Mouse (Mus musculus): ENCODE results near the gene Homez. TPM values are rescaled to one million over a fixed set of nuclear protein-coding genes. Genes with fewer than 3 reads are reported as not detected.

Gene Homez
- polyA plus RNA-seq, 1 experiment from 2014 or later = 14.5 TPM

GRCm38 (mm10) chr14:54894296-54895151 lies 23.8 kb upstream of the Homez start:
- CTCF ChIA-PET = interaction anchor here (0.8 to 1.4 kb wide), 5 partner anchors 8 to 121 kb away, joined by 3 read pairs; partner anchors contain the start of gene Ngdn
- POLR2A ChIA-PET = interaction anchor here (0.8 to 1.3 kb wide), 4 partner anchors 12 to 119 kb away, joined by 4 to 7 read pairs (median 4); partner anchors contain the start of genes Bcl2l2, Gm20521 and Ppp1r3e
- TF ChIP-seq CTCF (IDR thresholded peaks at IDR 0.05) = no peak
- no peaks in the 10 kb centered on the region for H3K27me3 ChIP-seq
- DNase-seq (ENCODE audit: low read depth, low spot score) (no peak), ATAC-seq (peak; percentile 51)
- in situ Hi-C loops (cut with MboI; ENCODE audit: low pct_unique_long_range_greater_than_20kb) = loop anchor here (25.0 kb wide), 1 partner anchor 693 kb away; the partner anchor contains the start of genes Emc9, Fitm1, Psme1 and Psme2

- peak; percentile 99 for DNase-seq (ENCODE audit: low read depth, low spot score)
- TF ChIP-seq CTCF (IDR thresholded peaks at IDR 0.05) = no peak
- in situ Hi-C loops (cut with MboI; ENCODE audit: low pct_unique_long_range_greater_than_20kb) = loop anchor here (25.0 kb wide), 1 partner anchor 694 kb away; the partner anchor contains the start of genes Emc9, Fitm1, Psme1 and Psme2
- ATAC-seq = peak; percentile 99
- ChIA-PET CTCF (interaction anchor here (1.4 kb wide), 1 partner anchor 121 kb away, joined by 3 read pairs; the partner anchor contains the start of gene Ngdn), POLR2A (no interaction called here)
- H3K27me3 ChIP-seq = no peaks in the 10 kb centered on the region
These were observed 23.0 kb upstream of the Homez start for GRCm38 (mm10) chr14:54893651-54894181.

- ChIA-PET POLR2A (interaction anchor here (0.7 kb wide), 1 partner anchor 106 kb away, joined by 3 read pairs; no protein-coding TSS in a partner anchor), CTCF (no interaction called here)
- DNase-seq (ENCODE audit: low read depth, low spot score) = no peak
- ATAC-seq = no peak
- H3K27me3 ChIP-seq = no peaks in the 10 kb centered on the region
- in situ Hi-C loops (cut with MboI; ENCODE audit: low pct_unique_long_range_greater_than_20kb) = loop anchor here (25.0 kb wide), 1 partner anchor 695 kb away; the partner anchor contains the start of genes Emc9, Fitm1, Psme1 and Psme2
- TF ChIP-seq CTCF (IDR thresholded peaks at IDR 0.05) = no peak
These were observed 21.4 kb upstream of the Homez start, which contains the start of gene Pabpn1 for GRCm38 (mm10) chr14:54892200-54892599. Gene Pabpn1, plus strand, starts transcription at chr14:54892500.

GRCm38 (mm10) chr14:54885309-54885708 lies 14.5 kb upstream of the Homez start:
- ATAC-seq = no peak
- ChIA-PET CTCF (interaction anchor here (2.6 kb wide), 1 partner anchor 130 kb away, joined by 6 read pairs; the partner anchor contains the start of gene Ngdn), POLR2A (interaction anchor here (1.1 kb wide), 1 partner anchor 12 kb away, joined by 3 read pairs; no protein-coding TSS in a partner anchor)
- in situ Hi-C loops (cut with MboI; ENCODE audit: low pct_unique_long_range_greater_than_20kb) = loop anchor here (25.0 kb wide), 1 partner anchor 702 kb away; the partner anchor contains the start of genes Emc9, Fitm1, Psme1 and Psme2
- no peaks in the 10 kb centered on the region for H3K27me3 ChIP-seq
- no peak for TF ChIP-seq CTCF (IDR thresholded peaks at IDR 0.05)
- no peak for DNase-seq (ENCODE audit: low read depth, low spot score)

- in situ Hi-C loops (cut with MboI; ENCODE audit: low pct_unique_long_range_greater_than_20kb) = loop anchor here (25.0 kb wide), 1 partner anchor 703 kb away; the partner anchor contains the start of genes Emc9, Fitm1, Psme1 and Psme2
- ATAC-seq = no peak
- DNase-seq (ENCODE audit: low read depth, low spot score) = no peak
- no peak for TF ChIP-seq CTCF (IDR thresholded peaks at IDR 0.05)
- no peaks in the 10 kb centered on the region for H3K27me3 ChIP-seq
- ChIA-PET CTCF (interaction anchor here (1.4 to 2.6 kb wide), 2 partner anchors 12 to 131 kb away, joined by 3 to 6 read pairs; partner anchors contain the start of gene Ngdn), POLR2A (interaction anchor here (0.7 kb wide), 1 partner anchor 9 kb away, joined by 3 read pairs; no protein-coding TSS in a partner anchor)
These were observed 13.4 kb upstream of the Homez start for GRCm38 (mm10) chr14:54884022-54884712.

GRCm38 (mm10) chr14:54883154-54884021 lies 12.6 kb upstream of the Homez start, which contains the start of the genes Bcl2l2 and Gm20521:
Gene Bcl2l2, plus strand, starts transcription at chr14:54883377.
Gene Gm20521, plus strand, starts transcription at chr14:54883441.
- no peaks in the 10 kb centered on the region for H3K27me3 ChIP-seq
- DNase-seq (ENCODE audit: low read depth, low spot score) (no peak), ATAC-seq (peak; percentile 86)
- ChIA-PET POLR2A (interaction anchor here (0.7 to 1.0 kb wide), 2 partner anchors 9 to 11 kb away, joined by 3 to 4 read pairs; no protein-coding TSS in a partner anchor), CTCF (interaction anchor here (1.4 to 2.6 kb wide), 2 partner anchors 11 to 132 kb away, joined by 3 to 6 read pairs; partner anchors contain the start of gene Ngdn)
- in situ Hi-C loops (cut with MboI; ENCODE audit: low pct_unique_long_range_greater_than_20kb) = loop anchor here (25.0 kb wide), 1 partner anchor 704 kb away; the partner anchor contains the start of genes Emc9, Fitm1, Psme1 and Psme2
- TF ChIP-seq CTCF (IDR thresholded peaks at IDR 0.05) = no peak

- in situ Hi-C loops (cut with MboI; ENCODE audit: low pct_unique_long_range_greater_than_20kb) = loop anchor here (25.0 kb wide), 1 partner anchor 710 kb away; the partner anchor contains the start of genes Emc9, Fitm1, Psme1 and Psme2
- H3K27me3 ChIP-seq = no peaks in the 10 kb centered on the region
- ChIA-PET CTCF (no interaction called here), POLR2A (interaction anchor here (0.8 to 1.3 kb wide), 2 partner anchors 14 to 18 kb away, joined by 3 to 4 read pairs; no protein-coding TSS in a partner anchor)
- no peak for DNase-seq (ENCODE audit: low read depth, low spot score)
- peak; percentile 83 for ATAC-seq
- TF ChIP-seq CTCF (IDR thresholded peaks at IDR 0.05) = no peak
These were observed 6.4 kb upstream of the Homez start, which contains the start of gene Ppp1r3e for GRCm38 (mm10) chr14:54877048-54877715. Gene Ppp1r3e, minus strand, starts transcription at chr14:54877550.

- ATAC-seq (peak; percentile 89), DNase-seq (ENCODE audit: low read depth, low spot score) (no peak)
- no peak for TF ChIP-seq CTCF (IDR thresholded peaks at IDR 0.05)
- ChIA-PET POLR2A (interaction anchor here (0.8 to 1.3 kb wide), 3 partner anchors 13 to 129 kb away, joined by 3 to 5 read pairs (median 4); no protein-coding TSS in a partner anchor), CTCF (no interaction called here)
- in situ Hi-C loops (cut with MboI; ENCODE audit: low pct_unique_long_range_greater_than_20kb) = loop anchor here (25.0 kb wide), 1 partner anchor 711 kb away; the partner anchor contains the start of genes Emc9, Fitm1, Psme1 and Psme2
- no peaks in the 10 kb centered on the region for H3K27me3 ChIP-seq
These were observed 5.8 kb upstream of the Homez start for GRCm38 (mm10) chr14:54876539-54877047.
